Mouse (Mus musculus): ENCODE results near the gene Traip. TPM values are rescaled to one million over a fixed set of nuclear protein-coding genes. Genes with fewer than 3 reads are reported as not detected.

Gene Traip
- polyA plus RNA-seq, 1 experiment from 2014 or later, result 2.2 TPM

DNA sequence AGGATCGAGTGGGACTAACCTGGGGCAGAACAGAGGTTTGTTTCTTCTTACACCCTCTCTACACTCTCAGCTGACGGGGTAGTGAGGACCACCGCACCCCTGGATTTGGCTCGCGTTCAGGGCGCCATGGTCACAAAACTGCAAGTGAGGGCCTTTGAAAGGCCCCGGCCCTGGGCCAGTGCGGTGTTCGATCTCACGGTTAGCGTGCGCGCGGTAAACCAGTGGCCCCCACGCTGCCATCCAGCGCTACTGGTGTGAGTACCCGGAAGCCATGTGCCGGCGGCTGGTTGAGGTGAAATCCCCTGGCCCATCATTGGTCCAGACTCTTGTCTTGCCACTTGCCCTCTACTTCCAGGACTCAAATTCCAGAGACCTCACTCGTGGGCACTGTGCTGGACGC is 45.6 kb downstream of the Traip start:
- H3K9ac ChIP-seq (replicated peaks; ENCODE audit: low read depth), result no peak overlapping the region
- TF ChIP-seq EP300 (IDR thresholded peaks at IDR 0.05), result no peak
- H3K4me1 ChIP-seq (ENCODE audit: insufficient read depth, low read depth, low read length), result no peaks in the 10 kb centered on the region
- no peaks in the 10 kb centered on the region for H3K27me3 ChIP-seq (replicated peaks; ENCODE audit: insufficient read depth, low read length)
- 92% methylated on average over 21 of the region's 21 CpGs for WGBS
- no peak for DNase-seq (ENCODE audit: low spot score)
- no peaks in the 10 kb centered on the region for H3K36me3 ChIP-seq (ENCODE audit: insufficient read depth, low read length)
- no peak overlapping the region for H3K4me2 ChIP-seq (replicated peaks; ENCODE audit: low read depth, low read length)
- no peak overlapping the region for H3K27ac ChIP-seq (ENCODE audit: low read length)
- H3K9me3 ChIP-seq (ENCODE audit: low read length), result no peaks in the 10 kb centered on the region
- ATAC-seq, result no peak
- H3K4me3 ChIP-seq (ENCODE audit: low read depth, low read length), result no peak overlapping the region

DNA sequence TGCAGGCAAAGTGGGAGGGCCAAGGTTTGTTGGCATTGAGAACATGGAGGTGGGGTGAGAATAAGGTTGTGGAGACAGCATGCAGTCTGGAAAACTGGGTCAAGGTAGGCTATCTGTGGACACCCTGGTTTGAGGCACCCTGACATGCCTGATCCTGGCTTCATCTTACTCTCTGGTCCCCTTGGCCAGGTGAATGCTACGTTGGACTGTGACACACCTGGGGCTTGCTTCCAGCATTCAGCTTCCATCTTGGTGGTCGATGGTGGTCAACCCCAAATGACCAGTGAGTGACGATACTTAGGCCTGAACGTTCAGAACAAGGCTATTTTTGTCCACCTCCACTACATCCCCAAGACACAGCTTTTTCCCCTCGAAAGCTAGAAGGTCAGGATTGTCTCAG is 46.1 kb downstream of the Traip start, which contains the start of gene Gm20662:
Gene Gm20662 (plus strand): TSS at position 301 of the 400 bp plus-strand sequence.
- no peak for DNase-seq (ENCODE audit: low spot score)
- Histone ChIP-seq H3K4me3 (ENCODE audit: low read depth, low read length) (no peak within 1 kb of the TSS), H3K4me2 (replicated peaks; ENCODE audit: low read depth, low read length) (no peak within 1 kb of the TSS), H3K9ac (replicated peaks; ENCODE audit: low read depth) (no peak within 1 kb of the TSS), H3K36me3 (ENCODE audit: insufficient read depth, low read length) (no peaks in the 10 kb centered on the region), H3K9me3 (ENCODE audit: low read length) (no peaks in the 10 kb centered on the region), H3K27ac (ENCODE audit: low read length) (no peak within 1 kb of the TSS), H3K27me3 (replicated peaks; ENCODE audit: insufficient read depth, low read length) (no peaks in the 10 kb centered on the region), H3K4me1 (ENCODE audit: insufficient read depth, low read depth, low read length) (no peaks in the 10 kb centered on the region)
- 87% methylated on average over 5 of the region's 5 CpGs for WGBS
- TF ChIP-seq CTCF (IDR thresholded peaks at IDR 0.05) (no peak), EP300 (IDR thresholded peaks at IDR 0.05) (no peak)
- no peak for ATAC-seq

DNA sequence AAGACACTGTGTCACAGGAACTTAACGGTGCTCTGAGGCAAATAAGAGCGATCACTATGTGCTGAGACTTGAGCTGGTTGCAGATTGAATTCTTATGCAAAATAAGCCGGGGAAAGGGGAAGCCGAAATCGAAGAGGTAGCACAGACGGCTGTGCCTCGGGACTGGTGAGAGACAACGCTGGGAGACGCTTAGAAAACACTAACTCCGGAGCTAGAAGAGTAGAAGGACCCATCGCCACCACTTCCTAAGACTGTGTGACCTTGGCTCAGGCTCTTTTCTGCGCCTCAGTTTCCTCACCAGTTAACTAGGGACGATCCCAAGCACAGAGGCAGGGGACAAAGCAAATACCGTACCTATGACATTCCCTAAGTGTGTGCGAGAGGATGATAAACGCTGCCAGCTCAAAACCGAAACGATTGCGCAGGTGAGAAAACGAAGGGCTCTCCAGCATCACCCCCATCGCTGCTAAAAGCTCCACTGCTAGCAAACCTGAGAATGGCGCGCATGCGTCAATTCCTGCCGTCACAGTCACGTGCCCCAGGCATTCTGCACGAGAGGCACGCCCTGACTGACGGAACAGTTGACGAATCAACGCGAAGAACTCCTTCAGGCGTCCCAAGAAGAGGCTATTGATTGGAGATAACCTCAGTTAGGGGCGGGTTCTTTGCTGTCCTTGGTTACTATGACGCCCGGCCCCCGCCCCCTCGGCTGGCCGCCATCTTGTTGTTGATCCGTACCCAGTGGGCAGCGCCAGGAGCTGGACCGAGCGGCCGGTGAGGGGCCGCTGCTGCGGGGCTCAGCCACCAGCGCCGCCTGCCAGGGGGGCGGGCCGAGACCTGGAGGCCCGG is 52.2 kb downstream of the Traip start, which contains the start of gene Ip6k1:
Gene Ip6k1 (plus strand): TSS at position 580 of the 849 bp plus-strand sequence.
- H3K9me3 ChIP-seq (ENCODE audit: low read length), result no peaks in the 10 kb centered on the region
- H3K27ac ChIP-seq (ENCODE audit: low read length), result peak within 1 kb of the TSS; percentile 97
- under 1% methylated on average over 48 of the region's 51 CpGs for WGBS

GRCm38 (mm10) chr9:108002778-108003530 is 53.0 kb downstream of the Traip start:
- DNase-seq (ENCODE audit: low spot score) (peak; percentile 52), ATAC-seq (peak; percentile 32)
- Histone ChIP-seq H3K36me3 (ENCODE audit: insufficient read depth, low read length) (no peaks in the 10 kb centered on the region), H3K27ac (ENCODE audit: low read length) (peak overlapping the region; percentile 97), H3K4me3 (ENCODE audit: low read depth, low read length) (peak overlapping the region; percentile 91), H3K4me1 (ENCODE audit: insufficient read depth, low read depth, low read length) (peaks cover 9% of the 10 kb centered on the region), H3K9ac (replicated peaks; ENCODE audit: low read depth) (peak overlapping the region; percentile 100), H3K9me3 (ENCODE audit: low read length) (no peaks in the 10 kb centered on the region), H3K27me3 (replicated peaks; ENCODE audit: insufficient read depth, low read length) (no peaks in the 10 kb centered on the region), H3K4me2 (replicated peaks; ENCODE audit: low read depth, low read length) (peak overlapping the region; percentile 75)
- TF ChIP-seq EP300 (IDR thresholded peaks at IDR 0.05), result no peak
- TF ChIP-seq CTCF (IDR thresholded peaks at IDR 0.05), result no peak
- WGBS, result under 1% methylated on average over 47 of the region's 50 CpGs

More for the DNA sequence above, 52.2 kb downstream of the Traip start, which contains the start of gene Ip6k1:
- Histone ChIP-seq H3K4me2 (replicated peaks; ENCODE audit: low read depth, low read length) (peak within 1 kb of the TSS; percentile 75), H3K4me3 (ENCODE audit: low read depth, low read length) (peak within 1 kb of the TSS; percentile 91), H3K4me1 (ENCODE audit: insufficient read depth, low read depth, low read length) (peaks cover 9% of the 10 kb centered on the region), H3K27me3 (replicated peaks; ENCODE audit: insufficient read depth, low read length) (no peaks in the 10 kb centered on the region), H3K9ac (replicated peaks; ENCODE audit: low read depth) (peak within 1 kb of the TSS; percentile 100), H3K36me3 (ENCODE audit: insufficient read depth, low read length) (no peaks in the 10 kb centered on the region)
- TF ChIP-seq EP300 (IDR thresholded peaks at IDR 0.05) (no peak), CTCF (IDR thresholded peaks at IDR 0.05) (no peak)
- DNase-seq (ENCODE audit: low spot score) (peak; percentile 100), ATAC-seq (peak; percentile 99)

- Histone ChIP-seq H3K9me3 (ENCODE audit: low read length) (no peaks in the 10 kb centered on the region), H3K4me3 (ENCODE audit: low read depth, low read length) (peak overlapping the region; percentile 91), H3K4me2 (replicated peaks; ENCODE audit: low read depth, low read length) (peak overlapping the region; percentile 75), H3K4me1 (ENCODE audit: insufficient read depth, low read depth, low read length) (peaks cover 9% of the 10 kb centered on the region), H3K27me3 (replicated peaks; ENCODE audit: insufficient read depth, low read length) (no peaks in the 10 kb centered on the region), H3K36me3 (ENCODE audit: insufficient read depth, low read length) (no peaks in the 10 kb centered on the region), H3K27ac (ENCODE audit: low read length) (peak overlapping the region; percentile 97), H3K9ac (replicated peaks; ENCODE audit: low read depth) (peak overlapping the region; percentile 100)
- ATAC-seq, result no peak
- TF ChIP-seq CTCF (IDR thresholded peaks at IDR 0.05) (no peak), EP300 (IDR thresholded peaks at IDR 0.05) (no peak)
- WGBS, result 18% methylated on average over 8 of the region's 8 CpGs
- peak; percentile 37 for DNase-seq (ENCODE audit: low spot score)
These were observed 53.6 kb downstream of the Traip start for GRCm38 (mm10) chr9:108003531-108003890.

DNA sequence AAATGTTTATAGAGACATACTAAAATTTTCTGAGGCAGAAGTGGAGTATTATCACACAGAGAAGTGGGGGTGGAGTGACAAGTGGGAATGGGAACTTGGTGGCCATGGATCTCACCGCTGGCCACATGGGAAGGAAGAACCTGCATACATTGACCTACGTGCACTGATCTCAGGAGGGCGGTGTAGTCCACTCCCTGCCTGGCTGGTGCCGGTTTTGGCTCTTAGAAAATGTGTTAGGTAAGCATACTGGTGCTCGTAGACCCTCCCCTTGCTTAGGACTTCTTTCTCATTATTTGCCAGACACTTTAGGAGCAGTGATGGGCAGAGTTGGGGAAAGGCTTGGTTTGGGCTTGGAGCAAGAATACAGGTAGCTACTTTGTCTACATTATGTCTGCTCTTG is 58.1 kb downstream of the Traip start:
- ATAC-seq, result no peak
- Histone ChIP-seq H3K9ac (replicated peaks; ENCODE audit: low read depth) (no peak overlapping the region), H3K4me3 (ENCODE audit: low read depth, low read length) (no peak overlapping the region), H3K4me2 (replicated peaks; ENCODE audit: low read depth, low read length) (no peak overlapping the region), H3K4me1 (ENCODE audit: insufficient read depth, low read depth, low read length) (peaks cover 6% of the 10 kb centered on the region), H3K27ac (ENCODE audit: low read length) (no peak overlapping the region), H3K36me3 (ENCODE audit: insufficient read depth, low read length) (no peaks in the 10 kb centered on the region), H3K9me3 (ENCODE audit: low read length) (no peaks in the 10 kb centered on the region), H3K27me3 (replicated peaks; ENCODE audit: insufficient read depth, low read length) (no peaks in the 10 kb centered on the region)
- no peak for DNase-seq (ENCODE audit: low spot score)
- TF ChIP-seq CTCF (IDR thresholded peaks at IDR 0.05) (no peak), EP300 (IDR thresholded peaks at IDR 0.05) (no peak)
- WGBS, result 60% methylated on average over 5 of the region's 5 CpGs
